Mouse (Mus musculus): ENCODE measurements at regions not wholly inside any gene's neighbourhood (a gene's known extent, or its start where the extent isn't known, plus 50 kb on each side); places are given as distances from the start of the nearest gene placed in this dataset.

DNA sequence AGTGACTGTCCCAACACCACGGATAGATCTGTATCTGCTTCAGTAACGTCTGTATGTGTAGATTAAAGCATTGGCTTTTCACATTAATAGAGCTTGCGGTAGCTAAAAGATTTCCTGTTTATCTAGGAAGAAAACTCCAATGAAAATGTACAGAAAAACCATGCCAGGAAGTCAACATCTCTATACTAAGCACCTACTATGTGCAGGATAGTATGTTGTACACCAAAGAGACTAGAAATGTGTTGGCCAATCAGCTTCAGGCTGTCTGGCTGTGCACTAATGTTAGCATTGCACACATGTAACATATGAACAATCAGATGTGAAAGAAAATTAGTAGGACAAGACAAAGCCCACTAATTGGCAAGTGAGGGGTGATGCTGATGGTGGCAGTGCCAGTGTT is 82.6 kb upstream of the Palmd start:
- no peaks in the 10 kb centered on the region for H3K36me3 ChIP-seq (replicated peaks; ENCODE audit: insufficient read depth, low read length)
- 69% methylated on average over 3 of the region's 3 CpGs for WGBS (ENCODE audit: insufficient replicate concordance)
- H3K27ac ChIP-seq (ENCODE audit: low read depth) = no peak overlapping the region
- DNase-seq = no peak
- H3K4me1 ChIP-seq (ENCODE audit: insufficient read depth) = no peaks in the 10 kb centered on the region
- no peaks in the 10 kb centered on the region for H3K9me3 ChIP-seq (ENCODE audit: low read length)
- TF ChIP-seq CTCF (IDR thresholded peaks at IDR 0.05; ENCODE audit: low read depth) (no peak), EP300 (IDR thresholded peaks at IDR 0.05; ENCODE audit: low read depth) (no peak)
- H3K9ac ChIP-seq (replicated peaks) = no peak overlapping the region
- H3K4me2 ChIP-seq (ENCODE audit: low read depth, low read length) = no peak overlapping the region
- H3K4me3 ChIP-seq (ENCODE audit: low read depth, low read length) = no peak overlapping the region
- no peaks in the 10 kb centered on the region for H3K27me3 ChIP-seq (ENCODE audit: insufficient read depth, low read length)
- ATAC-seq = no peak

DNA sequence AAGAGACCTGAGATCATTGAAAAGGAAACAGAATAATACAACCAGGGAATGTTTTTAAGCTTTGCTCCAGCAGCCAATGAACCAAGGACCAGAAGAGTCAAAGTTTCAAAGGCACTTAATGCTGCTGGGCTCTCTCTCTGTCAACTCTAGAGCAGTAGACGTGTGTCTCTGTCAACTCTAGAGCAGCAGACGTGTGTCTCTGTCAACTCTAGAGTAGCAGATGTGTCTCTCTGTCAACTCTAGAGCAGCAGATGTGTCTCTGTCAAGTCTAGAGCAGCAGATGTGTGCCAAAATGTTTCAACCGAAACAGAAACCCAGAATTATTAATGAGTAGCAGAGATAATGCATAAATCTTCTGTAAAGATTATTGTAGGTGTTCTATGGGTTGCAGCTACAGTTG is 82.1 kb upstream of the Palmd start:
- 60% methylated on average over 3 of the region's 3 CpGs for WGBS (ENCODE audit: insufficient replicate concordance)
- H3K36me3 ChIP-seq (replicated peaks; ENCODE audit: insufficient read depth, low read length) = no peaks in the 10 kb centered on the region

DNA sequence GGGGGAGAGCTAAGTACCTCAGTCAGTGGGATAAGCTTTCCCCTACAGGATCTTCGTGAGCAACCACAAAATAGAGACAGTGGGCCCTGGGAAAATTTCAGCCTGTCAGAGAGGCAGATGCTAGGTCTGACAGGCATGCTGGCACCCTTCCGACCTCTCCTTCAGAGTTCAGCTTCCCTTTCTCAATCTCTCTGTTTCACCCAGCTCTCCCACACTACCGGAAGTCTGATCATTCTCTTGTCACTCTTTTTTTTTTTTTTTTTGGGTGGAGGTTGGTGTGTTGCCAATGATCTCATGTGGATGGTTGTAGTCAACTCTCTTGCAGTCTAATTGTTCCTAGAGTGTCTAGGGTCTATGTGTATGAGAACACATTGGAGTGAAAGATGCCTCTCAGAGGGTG is 80.6 kb upstream of the Palmd start:
- H3K4me3 ChIP-seq (ENCODE audit: low read depth, low read length) = no peak overlapping the region
- WGBS (ENCODE audit: insufficient replicate concordance) = 52% methylated on average over 3 of the region's 3 CpGs

More for the DNA sequence above, 82.1 kb upstream of the Palmd start:
- TF ChIP-seq EP300 (IDR thresholded peaks at IDR 0.05; ENCODE audit: low read depth) (no peak), CTCF (IDR thresholded peaks at IDR 0.05; ENCODE audit: low read depth) (no peak)
- no peak overlapping the region for H3K4me3 ChIP-seq (ENCODE audit: low read depth, low read length)
- DNase-seq (no peak), ATAC-seq (no peak)
- H3K9me3 ChIP-seq (ENCODE audit: low read length) = no peaks in the 10 kb centered on the region
- H3K9ac ChIP-seq (replicated peaks) = no peak overlapping the region
- H3K4me1 ChIP-seq (ENCODE audit: insufficient read depth) = no peaks in the 10 kb centered on the region
- no peaks in the 10 kb centered on the region for H3K27me3 ChIP-seq (ENCODE audit: insufficient read depth, low read length)
- no peak overlapping the region for H3K4me2 ChIP-seq (ENCODE audit: low read depth, low read length)
- no peak overlapping the region for H3K27ac ChIP-seq (ENCODE audit: low read depth)

DNA sequence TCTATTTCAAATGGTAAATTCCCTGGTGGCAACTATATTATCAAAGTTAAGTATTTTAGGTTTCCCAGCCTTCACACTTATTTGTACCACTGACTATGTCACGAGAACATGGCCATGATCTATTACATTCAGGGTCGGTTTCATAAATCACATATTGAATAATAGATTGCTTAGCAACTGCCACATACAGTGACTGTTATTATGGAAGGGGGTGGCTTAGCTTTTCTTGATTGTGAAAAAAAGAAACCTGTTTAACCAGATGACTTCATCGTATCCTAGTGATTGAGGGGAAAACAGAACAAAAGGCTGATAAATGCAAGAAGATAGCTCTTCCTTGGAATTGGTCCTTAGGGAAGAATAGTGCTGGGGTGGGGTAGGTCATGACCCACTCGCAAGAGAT is 76.0 kb upstream of the Palmd start:
- Histone ChIP-seq H3K27me3 (ENCODE audit: insufficient read depth, low read length) (no peaks in the 10 kb centered on the region), H3K27ac (ENCODE audit: low read depth) (no peak overlapping the region), H3K9me3 (ENCODE audit: low read length) (no peaks in the 10 kb centered on the region), H3K4me1 (ENCODE audit: insufficient read depth) (no peaks in the 10 kb centered on the region), H3K4me3 (ENCODE audit: low read depth, low read length) (no peak overlapping the region), H3K4me2 (ENCODE audit: low read depth, low read length) (no peak overlapping the region), H3K36me3 (replicated peaks; ENCODE audit: insufficient read depth, low read length) (no peaks in the 10 kb centered on the region), H3K9ac (replicated peaks) (no peak overlapping the region)
- TF ChIP-seq CTCF (IDR thresholded peaks at IDR 0.05; ENCODE audit: low read depth) = no peak
- no peak for TF ChIP-seq EP300 (IDR thresholded peaks at IDR 0.05; ENCODE audit: low read depth)
- no peak for ATAC-seq
- WGBS (ENCODE audit: insufficient replicate concordance) = 74% methylated on average over 4 of the region's 4 CpGs
- DNase-seq = no peak

More for the DNA sequence above, 80.6 kb upstream of the Palmd start:
- Histone ChIP-seq H3K9ac (replicated peaks) (no peak overlapping the region), H3K4me2 (ENCODE audit: low read depth, low read length) (no peak overlapping the region), H3K36me3 (replicated peaks; ENCODE audit: insufficient read depth, low read length) (no peaks in the 10 kb centered on the region), H3K27me3 (ENCODE audit: insufficient read depth, low read length) (no peaks in the 10 kb centered on the region), H3K4me1 (ENCODE audit: insufficient read depth) (no peaks in the 10 kb centered on the region), H3K9me3 (ENCODE audit: low read length) (no peaks in the 10 kb centered on the region), H3K27ac (ENCODE audit: low read depth) (0 out of 2 replicates have a peak overlapping the region, but pooled peaks have one; percentile 0)
- ATAC-seq (peak; percentile 56; the same call in 1 of the 2 replicates), DNase-seq (peak; percentile 18)
- TF ChIP-seq CTCF (IDR thresholded peaks at IDR 0.05; ENCODE audit: low read depth) = no peak

DNA sequence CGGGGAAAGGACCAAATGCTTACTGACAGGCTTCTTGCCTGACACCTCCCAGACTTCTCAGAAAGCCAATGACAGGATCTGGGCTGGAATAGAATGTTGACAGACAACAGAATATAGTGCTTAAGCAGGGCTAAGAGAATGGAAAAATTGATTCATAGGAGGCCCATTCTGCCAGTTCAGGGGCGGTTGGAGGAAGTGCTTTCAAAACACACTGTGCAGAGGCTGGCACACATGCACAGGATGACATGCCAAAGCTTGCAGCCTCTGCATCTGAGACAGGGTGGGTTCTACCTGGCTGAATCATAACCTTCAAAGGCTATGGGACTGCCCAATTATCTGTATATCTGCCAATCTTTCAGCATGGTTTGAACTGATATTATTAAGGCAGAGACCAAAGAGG is 75.5 kb upstream of the Palmd start:
- Histone ChIP-seq H3K9ac (replicated peaks) (no peak overlapping the region), H3K36me3 (replicated peaks; ENCODE audit: insufficient read depth, low read length) (no peaks in the 10 kb centered on the region), H3K4me1 (ENCODE audit: insufficient read depth) (no peaks in the 10 kb centered on the region), H3K27ac (ENCODE audit: low read depth) (no peak overlapping the region), H3K27me3 (ENCODE audit: insufficient read depth, low read length) (no peaks in the 10 kb centered on the region), H3K4me2 (ENCODE audit: low read depth, low read length) (no peak overlapping the region), H3K4me3 (ENCODE audit: low read depth, low read length) (no peak overlapping the region), H3K9me3 (ENCODE audit: low read length) (no peaks in the 10 kb centered on the region)
- DNase-seq (no peak), ATAC-seq (no peak)
- 56% methylated on average over 2 of the region's 2 CpGs for WGBS (ENCODE audit: insufficient replicate concordance)
- TF ChIP-seq EP300 (IDR thresholded peaks at IDR 0.05; ENCODE audit: low read depth) (no peak), CTCF (IDR thresholded peaks at IDR 0.05; ENCODE audit: low read depth) (no peak)

DNA sequence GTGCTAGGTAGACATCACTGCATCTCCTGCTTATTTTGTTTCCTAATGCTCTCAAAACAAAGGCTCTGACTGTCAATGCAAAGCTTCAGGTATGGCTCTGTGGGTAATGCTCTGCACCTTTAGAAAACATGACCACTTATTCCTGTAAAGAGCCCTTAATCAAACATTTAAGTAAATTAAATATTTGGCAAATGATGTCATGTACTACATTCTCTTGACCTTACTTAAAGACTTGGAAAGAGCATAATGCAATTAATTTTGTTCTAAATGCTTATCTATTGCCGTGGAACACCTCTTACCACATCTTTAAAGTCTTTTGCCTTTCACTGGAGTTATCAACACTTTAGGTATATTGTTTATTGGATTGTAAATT is 70.1 kb upstream of the Palmd start:
- Histone ChIP-seq H3K36me3 (replicated peaks; ENCODE audit: insufficient read depth, low read length) (no peaks in the 10 kb centered on the region), H3K4me2 (ENCODE audit: low read depth, low read length) (no peak overlapping the region), H3K9me3 (ENCODE audit: low read length) (no peaks in the 10 kb centered on the region), H3K4me3 (ENCODE audit: low read depth, low read length) (no peak overlapping the region), H3K27ac (ENCODE audit: low read depth) (no peak overlapping the region), H3K4me1 (ENCODE audit: insufficient read depth) (peaks cover 5% of the 10 kb centered on the region; the same call in 1 of the 2 replicates), H3K9ac (replicated peaks) (no peak overlapping the region), H3K27me3 (ENCODE audit: insufficient read depth, low read length) (no peaks in the 10 kb centered on the region)
- WGBS (ENCODE audit: insufficient replicate concordance) = 55% methylated on average over 1 of the region's 1 CpGs
- DNase-seq (no peak), ATAC-seq (no peak)
- TF ChIP-seq EP300 (IDR thresholded peaks at IDR 0.05; ENCODE audit: low read depth) = no peak
- TF ChIP-seq CTCF (IDR thresholded peaks at IDR 0.05; ENCODE audit: low read depth) = no peak

Data from liver, postnatal 0 days (tissue).